Mouse (Mus musculus) liver, embryonic 14.5 days (tissue): ENCODE results near the gene Xrcc1. TPM values are rescaled to one million over a fixed set of nuclear protein-coding genes. Genes with fewer than 3 reads are reported as not detected.

Experiments used
- ATAC-seq: fragments of 200-750 bp; cut with Nextera tagmentation; 2 replicates; pipeline ENCODE4 v1.8.0; 2017; ENCODE audit warnings: moderate number of reproducible peaks, mild to moderate bottlenecking, moderate library complexity; ENCODE audit not compliant: insufficient read depth
- DNase-seq, 3 experiments: peaks; one replicate each; pipeline ENCODE4 v3.0.0-alpha.2; 2012 to 2013; ENCODE audit warnings: low read depth in 3 of 3, low spot score in 3 of 3
- H3K27ac ChIP-seq: fragments of 300-500 bp; sonication (generic); 2 replicates; pipeline ENCODE4 v1.5.1; 2014; ENCODE audit warnings: moderate library complexity, mild to moderate bottlenecking, control low read depth, inconsistent platforms
- H3K27me3 ChIP-seq: fragments of 300-500 bp; sonication (generic); 2 replicates; pipeline ENCODE4 v1.6.1; 2014; ENCODE audit warnings: mild to moderate bottlenecking, low read length, moderate library complexity; ENCODE audit not compliant: control insufficient read depth, insufficient read depth
- H3K36me3 ChIP-seq: fragments of 300-500 bp; sonication (generic); replicated peaks from 2 replicates; pipeline ENCODE4 v1.6.1; 2014; ENCODE audit warnings: low read depth; ENCODE audit not compliant: control insufficient read depth, insufficient read depth
- H3K4me1 ChIP-seq, 2 experiments: fragments of 200-500 bp in 1 of 2; fragments of 300-500 bp in 1 of 2; sonication (generic) in 1 of 2; replicated peaks; 2 replicates each; pipeline ENCODE4 v1.6.1; 2012 to 2014; ENCODE audit warnings: antibody characterized with exemption in 1 of 2, inconsistent platforms in 1 of 2, low read length in 1 of 2; ENCODE audit not compliant: control insufficient read depth in 2 of 2, insufficient read depth in 2 of 2
- H3K4me2 ChIP-seq: fragments of 300-500 bp; sonication (generic); 2 replicates; pipeline ENCODE4 v1.6.1; 2014; ENCODE audit warnings: low read depth, mild to moderate bottlenecking, control low read depth, moderate library complexity
- H3K4me3 ChIP-seq, 2 experiments: fragments of 200-500 bp in 1 of 2; fragments of 300-500 bp in 1 of 2; sonication (generic) in 1 of 2; 2 replicates each; pipeline ENCODE4 v1.5.1; 2012 to 2014; ENCODE audit warnings: low read depth in 2 of 2, low read length in 2 of 2, mild to moderate bottlenecking in 2 of 2, control low read depth in 1 of 2, inconsistent platforms in 1 of 2, moderate library complexity in 1 of 2; ENCODE audit not compliant: insufficient read depth in 1 of 2
- H3K9ac ChIP-seq: fragments of 300-500 bp; sonication (generic); replicated peaks from 2 replicates; pipeline ENCODE4 v1.6.1; 2014; ENCODE audit warnings: mild to moderate bottlenecking, control low read depth, moderate library complexity
- H3K9me3 ChIP-seq: fragments of 300-500 bp; sonication (generic); 2 replicates; pipeline ENCODE4 v1.6.1; 2016; ENCODE audit warnings: low read length, mixed read lengths; ENCODE audit not compliant: control insufficient read depth
- CTCF ChIP-seq: IDR thresholded peaks from 2 replicates; pipeline ENCODE4 v1.5.1; 2016; ENCODE audit warnings: antibody characterized with exemption, low read depth, control low read depth
- EP300 ChIP-seq: IDR thresholded peaks from 2 replicates; pipeline ENCODE4 v1.6.1; 2016; ENCODE audit warnings: antibody characterized with exemption, low read depth
- WGBS: fragments of 180-500 bp; shearing (Covaris S2); extraction: QIAGEN DNeasy Blood & Tissue Kit; methylation state at CpG from one replicate; pipeline ENCODE4 v1.1.7; 2014; ENCODE audit not compliant: insufficient replicate concordance; 5-methylcytosine and 5-hydroxymethylcytosine counted together
- polyA plus RNA-seq, 2 experiments: library from polyadenylated mRNA; depleted of rRNA in 1 of 2; stranded (reverse) in 1 of 2; unstranded in 1 of 2; fragments of >200 nt; fragmentation: Nextera tagmentation in 1 of 2; extraction: Ambion mirVana in 1 of 2; gene quantifications; 2 replicates each; pipeline versions ENCODE4 v1.2.1 to v1.2.3; 2012 to 2014

The Xrcc1 gene
- polyA plus RNA-seq, 2 experiments: 27.3 to 27.8 TPM

- Histone ChIP-seq H3K27me3 (no peaks in the 10 kb centered on the region), H3K4me3 (no peak overlapping the region), H3K4me2 (no peak overlapping the region), H3K4me1 (no peaks in the 10 kb centered on the region), H3K36me3 (no peaks in the 10 kb centered on the region), H3K9me3 (no peaks in the 10 kb centered on the region; the same call in 1 of the 2 replicates), H3K27ac (no peak overlapping the region), H3K9ac (no peak overlapping the region)
- WGBS: 73% methylated on average over 13 of the region's 13 CpGs
- DNase-seq (no peak), ATAC-seq (no peak)
- TF ChIP-seq CTCF (peak; percentile 31), EP300 (no peak)
Measured at GRCm38 (mm10) chr7:24619671-24620397, 73.7 kb downstream of the Xrcc1 start.

- no peak overlapping the region for H3K27ac ChIP-seq
- 64% methylated on average over 3 of the region's 3 CpGs for WGBS
- no peak overlapping the region for H3K4me3 ChIP-seq
- no peak overlapping the region for H3K4me2 ChIP-seq
- DNase-seq (no peak), ATAC-seq (no peak)
- TF ChIP-seq CTCF (peak; percentile 66), EP300 (no peak)
- no peaks in the 10 kb centered on the region for H3K27me3 ChIP-seq
- no peak overlapping the region for H3K9ac ChIP-seq
- H3K36me3 ChIP-seq: no peaks in the 10 kb centered on the region
- H3K4me1 ChIP-seq: no peaks in the 10 kb centered on the region
- no peaks in the 10 kb centered on the region; the same call in 1 of the 2 replicates for H3K9me3 ChIP-seq
Measured at GRCm38 (mm10) chr7:24621193-24621592, 75.1 kb downstream of the Xrcc1 start.

- H3K4me3 ChIP-seq: no peak overlapping the region
- WGBS: 62% methylated on average over 6 of the region's 6 CpGs
- no peaks in the 10 kb centered on the region; the same call in 1 of the 2 replicates for H3K9me3 ChIP-seq
- no peak overlapping the region for H3K9ac ChIP-seq
- peak; percentile 42 for TF ChIP-seq CTCF
- TF ChIP-seq EP300: no peak
- H3K27ac ChIP-seq: no peak overlapping the region
- ATAC-seq (no peak), DNase-seq (no peak)
- no peaks in the 10 kb centered on the region for H3K36me3 ChIP-seq
- H3K27me3 ChIP-seq: no peaks in the 10 kb centered on the region
- H3K4me2 ChIP-seq: no peak overlapping the region
- no peaks in the 10 kb centered on the region for H3K4me1 ChIP-seq
Measured at GRCm38 (mm10) chr7:24622967-24623366, 76.9 kb downstream of the Xrcc1 start.

Other genes starting within 250 kb of the Xrcc1 start
- 2.3 and 2.6 TPM in 2 replicates for gene Zfp61, start 245.1 kb upstream of the Xrcc1 start, polyA plus RNA-seq (2012; rRNA removed)
- 1.6 and 2.1 TPM in 2 replicates for gene Zfp61, start 245.1 kb upstream of the Xrcc1 start, polyA plus RNA-seq (2014; fragmentation: Nextera tagmentation; extraction: Ambion mirVana)
- gene Zfp94, start 229.6 kb upstream of the Xrcc1 start, polyA plus RNA-seq (2012; rRNA removed): 1.5 and 1.8 TPM in 2 replicates
- 1.4 TPM in 2 replicates for gene Zfp94, start 229.6 kb upstream of the Xrcc1 start, polyA plus RNA-seq (2014; fragmentation: Nextera tagmentation; extraction: Ambion mirVana)
- gene Tescl, start 212.4 kb upstream of the Xrcc1 start, polyA plus RNA-seq (2012; rRNA removed): 0.11 TPM in 1 of 2 replicates, not detected in the other
- not detected in 2 replicates for gene Tescl, start 212.4 kb upstream of the Xrcc1 start, polyA plus RNA-seq (2014; fragmentation: Nextera tagmentation; extraction: Ambion mirVana)
- gene Lypd5, start 197.1 kb upstream of the Xrcc1 start, polyA plus RNA-seq (2012; rRNA removed): not detected in 2 replicates
- not detected in 2 replicates for gene Lypd5, start 197.1 kb upstream of the Xrcc1 start, polyA plus RNA-seq (2014; fragmentation: Nextera tagmentation; extraction: Ambion mirVana)
- 112 and 113 TPM in 2 replicates for gene Kcnn4, start 176.0 kb upstream of the Xrcc1 start, polyA plus RNA-seq (2012; rRNA removed)
- gene Kcnn4, start 176.0 kb upstream of the Xrcc1 start, polyA plus RNA-seq (2014; fragmentation: Nextera tagmentation; extraction: Ambion mirVana): 90.2 and 112 TPM in 2 replicates
- 20.6 and 22.2 TPM in 2 replicates for gene Smg9, start 146.7 kb upstream of the Xrcc1 start, polyA plus RNA-seq (2012; rRNA removed)
- gene Smg9, start 146.7 kb upstream of the Xrcc1 start, polyA plus RNA-seq (2014; fragmentation: Nextera tagmentation; extraction: Ambion mirVana): 11.2 and 11.8 TPM in 2 replicates
- gene Irgc1, start 94.0 kb upstream of the Xrcc1 start, polyA plus RNA-seq (2012; rRNA removed): not detected in 2 replicates
- gene Irgc1, start 94.0 kb upstream of the Xrcc1 start, polyA plus RNA-seq (2014; fragmentation: Nextera tagmentation; extraction: Ambion mirVana): not detected in 2 replicates
- gene Plaur, start 83.8 kb upstream of the Xrcc1 start, polyA plus RNA-seq (2012; rRNA removed): 1.7 and 2.1 TPM in 2 replicates
- gene Plaur, start 83.8 kb upstream of the Xrcc1 start, polyA plus RNA-seq (2014; fragmentation: Nextera tagmentation; extraction: Ambion mirVana): 2.7 and 3.5 TPM in 2 replicates
- gene Cadm4, start 64.3 kb upstream of the Xrcc1 start, polyA plus RNA-seq (2012; rRNA removed): 0.43 and 0.48 TPM in 2 replicates
- 0.05 TPM in 1 of 2 replicates, not detected in the other for gene Cadm4, start 64.3 kb upstream of the Xrcc1 start, polyA plus RNA-seq (2014; fragmentation: Nextera tagmentation; extraction: Ambion mirVana)
- 3.8 and 4.0 TPM in 2 replicates for gene Zfp428, start 39.3 kb upstream of the Xrcc1 start, polyA plus RNA-seq (2012; rRNA removed)
- gene Zfp428, start 39.3 kb upstream of the Xrcc1 start, polyA plus RNA-seq (2014; fragmentation: Nextera tagmentation; extraction: Ambion mirVana): 2.3 TPM in 2 replicates
- gene AC161166.1, start 33.8 kb upstream of the Xrcc1 start, polyA plus RNA-seq (2012; rRNA removed): not detected in 2 replicates
- not detected in 2 replicates for gene AC161166.1, start 33.8 kb upstream of the Xrcc1 start, polyA plus RNA-seq (2014; fragmentation: Nextera tagmentation; extraction: Ambion mirVana)
- gene Irgq, start 15.6 kb upstream of the Xrcc1 start, polyA plus RNA-seq (2012; rRNA removed): 1.7 and 1.8 TPM in 2 replicates
- gene Irgq, start 15.6 kb upstream of the Xrcc1 start, polyA plus RNA-seq (2014; fragmentation: Nextera tagmentation; extraction: Ambion mirVana): 1.0 and 1.6 TPM in 2 replicates
- gene Pinlyp, start 171 bp upstream of the Xrcc1 start, polyA plus RNA-seq (2012; rRNA removed): not detected in 2 replicates
- gene Pinlyp, start 171 bp upstream of the Xrcc1 start, polyA plus RNA-seq (2014; fragmentation: Nextera tagmentation; extraction: Ambion mirVana): not detected in 2 replicates
- gene Ethe1, start 41.3 kb downstream of the Xrcc1 start, polyA plus RNA-seq (2012; rRNA removed): 14.8 and 16.5 TPM in 2 replicates
- 24.8 and 27.3 TPM in 2 replicates for gene Ethe1, start 41.3 kb downstream of the Xrcc1 start, polyA plus RNA-seq (2014; fragmentation: Nextera tagmentation; extraction: Ambion mirVana)
- gene Zfp575, start 41.4 kb downstream of the Xrcc1 start, polyA plus RNA-seq (2012; rRNA removed): 0.09 and 0.11 TPM in 2 replicates
- gene Zfp575, start 41.4 kb downstream of the Xrcc1 start, polyA plus RNA-seq (2014; fragmentation: Nextera tagmentation; extraction: Ambion mirVana): 0.04 TPM in 1 of 2 replicates, not detected in the other
- gene Phldb3, start 64.5 kb downstream of the Xrcc1 start, polyA plus RNA-seq (2012; rRNA removed): 0.38 and 0.59 TPM in 2 replicates
- 0.06 and 0.15 TPM in 2 replicates for gene Phldb3, start 64.5 kb downstream of the Xrcc1 start, polyA plus RNA-seq (2014; fragmentation: Nextera tagmentation; extraction: Ambion mirVana)
- gene Lypd3, start 90.3 kb downstream of the Xrcc1 start, polyA plus RNA-seq (2012; rRNA removed): 0.03 TPM in 1 of 2 replicates, not detected in the other
- not detected in 2 replicates for gene Lypd3, start 90.3 kb downstream of the Xrcc1 start, polyA plus RNA-seq (2014; fragmentation: Nextera tagmentation; extraction: Ambion mirVana)
- not detected in 2 replicates for gene Tex101, start 130.4 kb downstream of the Xrcc1 start, polyA plus RNA-seq (2012; rRNA removed)
- gene Tex101, start 130.4 kb downstream of the Xrcc1 start, polyA plus RNA-seq (2014; fragmentation: Nextera tagmentation; extraction: Ambion mirVana): not detected in 2 replicates
- not detected in 2 replicates for gene BC049730, start 163.0 kb downstream of the Xrcc1 start, polyA plus RNA-seq (2012; rRNA removed)
- not detected in 2 replicates for gene BC049730, start 163.0 kb downstream of the Xrcc1 start, polyA plus RNA-seq (2014; fragmentation: Nextera tagmentation; extraction: Ambion mirVana)
- gene Gm4763, start 180.6 kb downstream of the Xrcc1 start, polyA plus RNA-seq (2012; rRNA removed): not detected in 2 replicates
- gene Gm4763, start 180.6 kb downstream of the Xrcc1 start, polyA plus RNA-seq (2014; fragmentation: Nextera tagmentation; extraction: Ambion mirVana): not detected in 2 replicates
- 1.0 and 1.1 TPM in 2 replicates for gene Cd177, start 214.0 kb downstream of the Xrcc1 start, polyA plus RNA-seq (2012; rRNA removed)
- 1.9 and 2.8 TPM in 2 replicates for gene Cd177, start 214.0 kb downstream of the Xrcc1 start, polyA plus RNA-seq (2014; fragmentation: Nextera tagmentation; extraction: Ambion mirVana)
- gene Ceacam10, start 230.9 kb downstream of the Xrcc1 start, polyA plus RNA-seq (2012; rRNA removed): 0.19 and 0.39 TPM in 2 replicates
- 0.25 and 0.34 TPM in 2 replicates for gene Ceacam10, start 230.9 kb downstream of the Xrcc1 start, polyA plus RNA-seq (2014; fragmentation: Nextera tagmentation; extraction: Ambion mirVana)